Mouse (Mus musculus): Measurements from ENCODE around the gene Grip1.

GRCm38 (mm10) chr10:119573134-119573533 lies 119.5 kb downstream of the Grip1 start:
- no peak for TF ChIP-seq CTCF (IDR thresholded peaks at IDR 0.05; ENCODE audit: low read depth)
- no peak for TF ChIP-seq EP300 (IDR thresholded peaks at IDR 0.05; ENCODE audit: low read depth)

All from liver, postnatal 0 days (tissue).